Mouse (Mus musculus) gastrocnemius, postnatal 14 days (tissue): ENCODE measurements at regions not wholly inside any gene's neighbourhood (a gene's known extent, or its start where the extent isn't known, plus 50 kb on each side); places are given as distances from the start of the nearest gene placed in this dataset.

ENCODE experiments used
- DNase-seq: peaks from one replicate; pipeline ENCODE4 v3.0.0; 2021; ENCODE audit warnings: mixed read lengths
- intact Hi-C: fragments of 180-260 bp; cut with DNase I; formaldehyde crosslinking; loops from one replicate; pipeline ENCODE4 v1.15.1; 2025; ENCODE audit warnings: low total_unique reads

GRCm38 (mm10) chr1:43633246-43633645 lies 97.2 kb upstream of the 1500015O10Rik start:
- DNase-seq = no peak
- intact Hi-C loops = loop anchor here (10.0 kb wide), 1 partner anchor 188 kb away; the partner anchor contains the start of gene Nck2

GRCm38 (mm10) chr1:43635718-43636117 lies 94.7 kb upstream of the 1500015O10Rik start:
- peak; percentile 4 for DNase-seq
- intact Hi-C loops = loop anchor here (5.0 to 10.0 kb wide), 2 partner anchors 191 to 333 kb away; partner anchors contain the start of gene Nck2

GRCm38 (mm10) chr1:43637956-43638355 lies 92.4 kb upstream of the 1500015O10Rik start:
- no peak for DNase-seq
- intact Hi-C loops = loop anchor here (5.0 to 10.0 kb wide), 2 partner anchors 193 to 336 kb away; partner anchors contain the start of gene Nck2

GRCm38 (mm10) chr1:43672031-43672430 lies 58.4 kb upstream of the 1500015O10Rik start:
- DNase-seq = no peak
- intact Hi-C loops = no loop called here
